In genomic region chr9:123260611-123261021, GRCm38 (mm10) we compare ENCODE assay signal across 8 mouse cellular contexts. TPM values are rescaled to one million over a fixed set of nuclear protein-coding genes. Genes with fewer than 3 reads are reported as not detected.
DNase-seq lines count a peak whose midpoint lies in the region; ATAC-seq and TF ChIP-seq lines count a peak whose summit lies in the region.

Gene Tmem158, minus strand, starts transcription at chr9:123260764.

- TF ChIP-seq POLR2A in lung, adult 2 months (IDR thresholded peaks at IDR 0.05; ENCODE audit: borderline replicate concordance, extremely low read depth, low read depth, low read length), result no peak
- peak; percentile 88 for TF ChIP-seq POLR2A in olfactory bulb, adult 2 months (IDR thresholded peaks at IDR 0.05; ENCODE audit: insufficient read depth, low read depth, low read length)

- H3K27ac ChIP-seq in forebrain, embryonic 15.5 days (replicated peaks), result peak within 1 kb of the TSS; percentile 60
- H3K27ac ChIP-seq in layer of hippocampus, adult 2 months, result peak within 1 kb of the TSS; percentile 85
- H3K27ac ChIP-seq in olfactory bulb, adult 2 months (ENCODE audit: insufficient read depth, low read depth, low read length), result peak within 1 kb of the TSS; percentile 95

- peaks cover 12% of the 10 kb centered on the region for H3K4me1 ChIP-seq in forebrain, embryonic 15.5 days
- H3K4me1 ChIP-seq in lung, adult 2 months (ENCODE audit: control insufficient read depth, insufficient read depth, low read length), result no peaks in the 10 kb centered on the region
- no peaks in the 10 kb centered on the region for H3K4me1 ChIP-seq in olfactory bulb, adult 2 months (ENCODE audit: control insufficient read depth, insufficient read depth, low read length)

- no peaks in the 10 kb centered on the region for H3K9me3 ChIP-seq in forebrain, embryonic 15.5 days

- peaks cover 10% of the 10 kb centered on the region; the same call in 1 of the 2 replicates for H3K27me3 ChIP-seq in forebrain, embryonic 15.5 days

- under 1% methylated on average over 40 of the region's 40 CpGs for WGBS in forebrain, embryonic 15.5 days
- under 1% methylated on average over 40 of the region's 40 CpGs for WGBS in lung, adult 2 months
- under 1% methylated on average over 40 of the region's 40 CpGs for WGBS in olfactory bulb, adult 2 months

- H3K4me3 ChIP-seq in forebrain, embryonic 15.5 days, result peak within 1 kb of the TSS; percentile 74
- peak within 1 kb of the TSS; percentile 76 for H3K4me3 ChIP-seq in layer of hippocampus, adult 2 months
- peak within 1 kb of the TSS; percentile 64 for H3K4me3 ChIP-seq in lung, adult 2 months (replicated peaks; ENCODE audit: extremely low read depth, low read depth, low read length)
- peak within 1 kb of the TSS; percentile 97 for H3K4me3 ChIP-seq in olfactory bulb, adult 2 months (ENCODE audit: insufficient read depth, low read depth, low read length)

- peak within 1 kb of the TSS; percentile 77 for H3K9ac ChIP-seq in forebrain, embryonic 15.5 days (replicated peaks)

- intact Hi-C loops in heart, postnatal 36 days (cut with DNase I), result loop anchor here (5.0 kb wide), 2 partner anchors 242 to 267 kb away; partner anchors contain the start of gene Sacm1l

- H3K4me2 ChIP-seq in forebrain, embryonic 15.5 days (replicated peaks), result peak within 1 kb of the TSS; percentile 65

- peak; percentile 93 for ATAC-seq in forebrain, embryonic 15.5 days (replicated peaks)

- H3K36me3 ChIP-seq in forebrain, embryonic 15.5 days, result no peaks in the 10 kb centered on the region

- peak; percentile 81 for DNase-seq in ES-CJ7 (ENCODE audit: low read depth, low spot score)
- DNase-seq in cerebellum, adult 11 months, result peak; percentile 64
- peak; percentile 77 to 78 for DNase-seq in heart, postnatal 36 days
- DNase-seq in layer of hippocampus, adult 2 months (ENCODE audit: low spot score in 2 of 2), result peak; percentile 73 to 79
- peak; percentile 81 for DNase-seq in lung, adult 2 months
- DNase-seq in thymus, postnatal 10 days (ENCODE audit: low spot score in 2 of 2), result peak; percentile 81 to 86

- no peak for TF ChIP-seq CTCF in layer of hippocampus, adult 2 months (conservative IDR thresholded peaks at IDR 0.05)
- TF ChIP-seq CTCF in lung, adult 2 months (IDR thresholded peaks at IDR 0.05; ENCODE audit: insufficient read depth, low read length), result no peak
- no peak for TF ChIP-seq CTCF in olfactory bulb, adult 2 months (IDR thresholded peaks at IDR 0.05; ENCODE audit: insufficient read depth, low read depth, low read length)

RNA-seq across cellular contexts. Expression of gene Tmem158, which starts in this region (rescaled TPM):
- polyA plus RNA-seq in forebrain, embryonic 15.5 days (2015; fragmentation: Nextera tagmentation; extraction: Ambion mirVana), result 36.0 and 36.9 TPM in 2 replicates
- total RNA-seq in heart, postnatal 36 days (2021), result 1 to 10 TPM; 6.4 to 7.7 TPM
- 10 to 100 TPM; 35.2 to 37.9 TPM for total RNA-seq in layer of hippocampus, adult 2 months (2021)
- polyA plus RNA-seq in lung, adult 2 months (2012; rRNA removed), result 7.3 and 14.5 TPM in 2 replicates
- polyA plus RNA-seq in olfactory bulb, adult 2 months (2012; ENCODE audit: insufficient read depth, insufficient read length, low replicate concordance, missing spikeins), result not detected in 2 replicates

Comparison
In these comparisons a context has a peak if more than half of its experiments do, and no peak if none do; other contexts are left out.
1. Peak in every context shown above with its lines: DNase-seq, ATAC-seq, H3K4me3 ChIP-seq and H3K27ac ChIP-seq.
2. RNA of gene Tmem158 (total RNA-seq): 35.2 to 37.9 TPM in layer of hippocampus, adult 2 months; 6.4 to 7.7 TPM in heart, postnatal 36 days; every median in the first group is over 4 times any median in the second.